Mouse (Mus musculus) lung, adult 2 months (tissue): ENCODE measurements around the gene Rpl37.

Experiments
- CTCF ChIP-seq: fragments of 200-500 bp; IDR thresholded peaks from 2 replicates; pipeline ENCODE4 v1.5.1; 2011; ENCODE audit warnings: mild to moderate bottlenecking, low read length, control low read depth; ENCODE audit not compliant: insufficient read depth
- POLR2A ChIP-seq: fragments of 200-500 bp; IDR thresholded peaks from 2 replicates; pipeline ENCODE4 v1.6.1; 2011; ENCODE audit warnings: low read depth, mild to moderate bottlenecking, control low read depth, low read length, borderline replicate concordance; ENCODE audit errors: extremely low read depth

DNA sequence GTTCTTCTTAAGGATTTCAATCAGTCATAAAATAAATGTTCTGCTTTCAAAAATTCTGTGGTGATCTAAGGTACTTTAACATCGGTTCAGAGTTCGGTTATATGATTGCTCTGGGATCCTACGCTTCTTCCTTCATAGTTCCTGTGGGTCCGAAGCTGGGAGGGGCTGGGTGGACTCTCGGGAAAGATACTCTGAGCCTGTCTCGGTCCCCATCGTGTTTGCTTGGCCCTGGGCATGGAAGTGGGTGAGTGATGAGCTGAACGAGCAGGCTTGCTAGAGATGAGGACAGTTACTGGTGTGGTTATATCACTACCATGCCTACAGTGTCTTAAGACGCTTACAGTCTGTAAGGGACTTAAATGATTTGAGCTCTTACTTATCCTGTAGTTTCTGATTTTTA, 2.2 kb downstream of the Rpl37 start:
- TF ChIP-seq POLR2A (no peak), CTCF (no peak)
